Mouse (Mus musculus) liver, postnatal 0 days (tissue): ENCODE results near the gene Six5.

Experiments
- CTCF ChIP-seq: sonication (generic); IDR thresholded peaks from 2 replicates; pipeline ENCODE4 v1.5.1; 2016; ENCODE audit warnings: antibody characterized with exemption, low read depth
- EP300 ChIP-seq: IDR thresholded peaks from 2 replicates; pipeline ENCODE4 v1.6.1; 2016; ENCODE audit warnings: antibody characterized with exemption, low read depth, mild to moderate bottlenecking

DNA sequence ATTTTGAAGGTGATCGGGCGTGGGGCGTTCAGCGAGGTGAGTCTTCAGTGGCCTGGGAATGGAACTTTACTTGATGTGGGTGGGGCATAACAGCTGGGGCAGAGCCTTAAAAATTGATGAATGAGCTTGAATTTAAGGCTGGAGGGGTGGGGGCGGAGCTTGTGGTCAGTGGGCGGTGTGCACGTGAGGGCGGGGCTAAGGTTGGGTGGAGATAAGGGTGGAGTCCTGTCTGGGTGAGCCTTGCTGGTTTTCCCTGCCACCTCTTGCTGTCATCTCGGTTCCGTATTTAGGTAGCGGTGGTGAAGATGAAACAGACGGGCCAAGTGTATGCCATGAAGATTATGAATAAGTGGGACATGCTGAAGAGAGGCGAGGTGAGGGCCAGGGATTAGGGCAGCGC lies 8.4 kb upstream of the Six5 start:
- TF ChIP-seq CTCF (no peak), EP300 (no peak)
